Mouse (Mus musculus) kidney, adult 2 months (tissue): Measurements from ENCODE around the gene 4931422A03Rik.

Source experiments
- CTCF ChIP-seq: fragments of 200-500 bp; conservative IDR thresholded peaks from 2 replicates; pipeline ENCODE4 v1.5.1; 2011; ENCODE audit warnings: low read depth, mild to moderate bottlenecking, control low read depth, low read length, moderate library complexity, mixed read lengths; ENCODE audit not compliant: insufficient read depth, insufficient read length
- POLR2A ChIP-seq: fragments of 200-500 bp; IDR thresholded peaks from one replicate; pipeline ENCODE4 v1.6.1; 2011; ENCODE audit warnings: low read depth, low read length, control low read depth

- TF ChIP-seq CTCF (no peak), POLR2A (no peak)
Observed at GRCm38 (mm10) chr2:103955714-103956113, 72.4 kb downstream of the 4931422A03Rik start.
